Mouse (Mus musculus) myocyte (in vitro differentiated cells): ENCODE measurements at regions not wholly inside any gene's neighbourhood (a gene's known extent, or its start where the extent isn't known, plus 50 kb on each side); places are given as distances from the start of the nearest gene placed in this dataset.

Experiments
- H3K27me3 ChIP-seq: one replicate; pipeline ENCODE4 v1.6.1; 2011; ENCODE audit not compliant: control insufficient read depth, insufficient read depth, insufficient read length
- H3K36me3 ChIP-seq: one replicate; pipeline ENCODE4 v1.6.1; 2011; ENCODE audit not compliant: control insufficient read depth, insufficient read depth
- H3K4me2 ChIP-seq: one replicate; pipeline ENCODE4 v1.6.1; 2011; ENCODE audit warnings: low read depth, control low read depth
- H3K4me3 ChIP-seq: one replicate; pipeline ENCODE4 v1.5.1; 2011; ENCODE audit warnings: mild to moderate bottlenecking, control low read depth, moderate library complexity
- H3K79me2 ChIP-seq: one replicate; pipeline ENCODE4 v1.6.1; 2011; ENCODE audit not compliant: control insufficient read depth, insufficient read depth
- H3ac ChIP-seq: one replicate; pipeline ENCODE4 v1.6.1; 2011; ENCODE audit not compliant: control insufficient read depth, insufficient read length
- CEBPB ChIP-seq: IDR thresholded peaks from 2 replicates; pipeline ENCODE4 v1.6.1; 2011; ENCODE audit warnings: mild to moderate bottlenecking, moderate library complexity; ENCODE audit not compliant: poor library complexity, insufficient read depth, severe bottlenecking
- E2F4 ChIP-seq: IDR thresholded peaks from one replicate; pipeline ENCODE4 v1.6.1; 2011; ENCODE audit warnings: mild to moderate bottlenecking, control low read depth, moderate library complexity; ENCODE audit not compliant: insufficient read depth
- MAX ChIP-seq: IDR thresholded peaks from one replicate; pipeline ENCODE4 v1.6.1; 2011; ENCODE audit warnings: low read depth, mild to moderate bottlenecking, control low read depth
- MYOD1 ChIP-seq, 3 experiments: IDR thresholded peaks; one replicate each; pipeline ENCODE4 v1.6.1; 2011; ENCODE audit warnings: control low read depth in 2 of 3, low read depth in 2 of 3, mild to moderate bottlenecking in 2 of 3, moderate library complexity in 1 of 3; ENCODE audit not compliant: insufficient read length in 2 of 3, control insufficient read depth in 1 of 3
- MYOG ChIP-seq, 3 experiments: IDR thresholded peaks; one replicate each; pipeline ENCODE4 v1.6.1; 2011; ENCODE audit warnings: control low read depth in 2 of 3, low read depth in 2 of 3, mild to moderate bottlenecking in 2 of 3; ENCODE audit not compliant: insufficient read length in 2 of 3, control insufficient read depth in 1 of 3, insufficient read depth in 1 of 3
- POLR2A ChIP-seq: IDR thresholded peaks from one replicate; pipeline ENCODE4 v1.6.1; 2011; ENCODE audit warnings: low read depth, mild to moderate bottlenecking, control low read depth, moderate library complexity; ENCODE audit not compliant: insufficient read length
- POLR2AphosphoS2 ChIP-seq: IDR thresholded peaks from one replicate; pipeline ENCODE4 v1.6.1; 2011; ENCODE audit warnings: low read depth, control low read depth; ENCODE audit not compliant: insufficient read length
- REST ChIP-seq: IDR thresholded peaks from one replicate; pipeline ENCODE4 v1.6.1; 2011; ENCODE audit warnings: mild to moderate bottlenecking, control low read depth, moderate library complexity; ENCODE audit not compliant: insufficient read depth, insufficient read length
- SRF ChIP-seq: IDR thresholded peaks from one replicate; pipeline ENCODE4 v1.6.1; 2011; ENCODE audit warnings: low read depth; ENCODE audit not compliant: control insufficient read depth, insufficient read length
- TCF12 ChIP-seq: IDR thresholded peaks from one replicate; pipeline ENCODE4 v1.6.1; 2011; ENCODE audit warnings: mild to moderate bottlenecking, control low read depth; ENCODE audit not compliant: poor library complexity, insufficient read depth, severe bottlenecking
- TCF3 ChIP-seq: IDR thresholded peaks from one replicate; pipeline ENCODE4 v1.6.1; 2011; ENCODE audit warnings: low read depth, control low read depth; ENCODE audit not compliant: insufficient read length
- USF1 ChIP-seq: IDR thresholded peaks from one replicate; pipeline ENCODE4 v1.6.1; 2011; ENCODE audit warnings: low read depth, mild to moderate bottlenecking, control low read depth, moderate library complexity

DNA sequence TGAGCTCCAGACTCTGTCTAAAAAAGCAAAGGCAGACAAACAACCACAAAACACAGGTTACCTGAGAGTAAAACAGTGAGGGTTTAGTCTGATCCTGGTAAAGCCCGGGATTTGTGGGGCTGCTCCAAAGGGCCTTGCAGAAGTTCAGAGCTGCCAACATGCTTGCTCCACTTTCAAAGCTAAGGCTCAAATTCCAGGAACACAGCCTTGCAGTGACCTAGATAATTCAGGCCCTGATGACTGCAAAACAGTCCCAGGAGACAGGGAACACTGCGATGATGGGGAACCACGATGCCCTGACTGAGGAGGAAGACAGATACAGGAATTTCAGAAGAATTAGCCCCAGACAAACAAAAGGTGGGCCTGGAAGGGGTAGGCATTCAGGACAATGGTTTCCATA is 250.0 kb downstream of the Cdh26 start:
- Histone ChIP-seq H3K27me3 (no peaks in the 10 kb centered on the region), H3K4me3 (no peak overlapping the region), H3K79me2 (no peaks in the 10 kb centered on the region), H3ac (no peak overlapping the region), H3K36me3 (no peaks in the 10 kb centered on the region), H3K4me2 (no peak overlapping the region)
- TF ChIP-seq POLR2A (no peak), REST (no peak), CEBPB (no peak), TCF12 (no peak), SRF (no peak), POLR2AphosphoS2 (no peak), MYOG (IDR thresholded peaks at IDR 0.05; ENCODE audit: control insufficient read depth in 1 of 3, insufficient read depth in 1 of 3, insufficient read length in 2 of 3, low read depth in 2 of 3) (no peak), TCF3 (no peak), MAX (no peak), USF1 (no peak), MYOD1 (IDR thresholded peaks at IDR 0.05; ENCODE audit: control insufficient read depth in 1 of 3, insufficient read length in 2 of 3, low read depth in 2 of 3) (no peak), E2F4 (no peak)

DNA sequence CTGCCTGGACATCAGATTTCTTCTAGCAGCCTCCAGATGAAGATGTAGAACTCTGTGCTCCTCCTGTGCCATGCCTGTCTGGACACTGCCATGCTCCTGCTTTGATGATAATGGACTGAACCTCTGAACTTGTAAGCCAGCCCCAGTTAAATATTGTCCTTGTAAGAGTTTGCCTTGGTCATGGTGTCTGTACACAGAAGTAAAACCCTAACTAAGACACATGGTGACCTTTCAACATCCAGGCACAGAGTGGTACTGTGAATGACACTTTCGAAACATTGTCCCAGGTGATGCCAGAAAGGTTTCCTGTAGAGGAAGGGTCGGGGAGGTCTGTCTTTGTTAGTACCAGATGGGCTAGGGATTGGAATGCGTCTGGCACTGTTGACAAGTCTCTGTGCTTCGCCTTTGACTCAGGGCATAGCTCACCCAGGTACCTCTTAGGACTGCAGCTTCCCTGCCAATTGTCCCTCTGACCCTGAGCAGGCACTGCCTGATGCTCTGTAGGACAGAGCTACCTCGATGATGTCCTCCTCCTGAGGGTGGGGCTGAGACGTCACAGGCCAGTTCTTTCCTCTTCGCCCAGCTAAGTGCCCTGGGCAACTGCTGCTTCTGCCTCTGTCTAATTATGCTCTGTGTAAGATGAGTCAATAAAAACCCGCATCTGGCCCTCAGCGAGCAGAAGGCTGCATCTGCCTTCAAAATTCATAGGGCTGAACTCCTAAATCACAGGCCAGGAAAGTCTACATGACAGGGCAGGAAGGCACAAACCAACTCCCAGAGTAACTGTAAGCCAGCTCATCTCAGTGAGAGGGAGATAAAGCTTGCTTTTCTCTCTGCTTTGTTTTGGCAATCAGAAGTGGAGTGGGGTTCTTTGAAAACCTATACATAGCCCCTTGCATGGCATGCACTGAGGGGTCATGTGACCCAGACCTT is 254.0 kb downstream of the Cdh26 start:
- TF ChIP-seq USF1 = no peak
- TF ChIP-seq MYOG (IDR thresholded peaks at IDR 0.05; ENCODE audit: control insufficient read depth in 1 of 3, insufficient read depth in 1 of 3, insufficient read length in 2 of 3, low read depth in 2 of 3) = no peak
- TF ChIP-seq E2F4 = no peak
- TF ChIP-seq TCF12 = no peak
- no peak for TF ChIP-seq POLR2AphosphoS2
- no peak for TF ChIP-seq TCF3
- no peak for TF ChIP-seq MAX
- no peak for TF ChIP-seq MYOD1 (IDR thresholded peaks at IDR 0.05; ENCODE audit: control insufficient read depth in 1 of 3, insufficient read length in 2 of 3, low read depth in 2 of 3)
- TF ChIP-seq SRF = no peak
- no peak for TF ChIP-seq REST
- no peak for TF ChIP-seq POLR2A
- no peak for TF ChIP-seq CEBPB
- Histone ChIP-seq H3K4me3 (no peak overlapping the region), H3K79me2 (no peaks in the 10 kb centered on the region), H3K36me3 (no peaks in the 10 kb centered on the region), H3K27me3 (no peaks in the 10 kb centered on the region), H3K4me2 (no peak overlapping the region), H3ac (no peak overlapping the region)

DNA sequence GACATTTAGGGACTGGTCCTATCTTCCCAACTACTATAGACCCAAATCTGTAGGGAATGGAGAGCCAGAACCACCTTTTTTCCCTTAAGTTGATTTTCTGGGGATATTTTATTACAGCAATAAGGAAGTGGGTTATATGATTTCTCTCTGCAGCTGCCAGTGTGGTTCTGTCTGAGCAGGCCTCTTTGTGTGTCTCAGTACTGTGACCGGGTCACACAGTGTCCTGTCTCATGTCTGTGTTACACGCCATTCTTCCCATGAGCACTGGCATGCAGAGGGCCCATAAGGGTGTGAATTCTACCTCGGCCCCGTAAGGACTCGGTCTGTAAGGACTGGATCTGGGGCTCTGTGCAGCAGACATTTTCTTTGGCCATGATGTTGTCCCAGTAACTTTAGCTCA is 254.9 kb downstream of the Cdh26 start:
- TF ChIP-seq USF1 (no peak), TCF12 (no peak), SRF (no peak), MYOG (IDR thresholded peaks at IDR 0.05; ENCODE audit: control insufficient read depth in 1 of 3, insufficient read depth in 1 of 3, insufficient read length in 2 of 3, low read depth in 2 of 3) (no peak), POLR2A (no peak), CEBPB (no peak), POLR2AphosphoS2 (no peak), E2F4 (no peak), MYOD1 (IDR thresholded peaks at IDR 0.05; ENCODE audit: control insufficient read depth in 1 of 3, insufficient read length in 2 of 3, low read depth in 2 of 3) (no peak), REST (no peak), MAX (no peak)
- H3ac ChIP-seq = no peak overlapping the region
- H3K36me3 ChIP-seq = no peaks in the 10 kb centered on the region
- no peaks in the 10 kb centered on the region for H3K79me2 ChIP-seq
- no peak overlapping the region for H3K4me3 ChIP-seq
- H3K27me3 ChIP-seq = no peaks in the 10 kb centered on the region
- no peak overlapping the region for H3K4me2 ChIP-seq

DNA sequence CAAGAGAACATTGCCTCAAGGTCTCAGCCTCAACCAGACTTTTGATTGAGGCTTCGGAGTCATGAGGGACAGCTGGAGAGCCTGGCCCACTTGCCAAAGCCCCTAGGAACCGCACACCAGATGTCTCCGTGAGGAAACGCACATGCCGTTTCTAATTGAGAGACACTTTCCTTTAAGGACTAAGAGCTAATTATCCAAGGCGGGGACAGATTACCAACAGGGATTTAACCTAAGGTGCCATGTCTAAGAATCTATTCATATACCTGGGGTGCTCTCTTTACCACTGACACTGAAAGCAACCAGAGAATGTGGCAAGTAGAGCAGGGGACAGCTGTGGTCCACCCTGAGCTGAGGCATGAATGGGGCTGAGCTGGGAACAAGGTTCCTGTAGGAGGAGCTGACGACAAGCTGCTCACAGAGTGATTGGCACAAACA is 255.9 kb downstream of the Cdh26 start:
- no peaks in the 10 kb centered on the region for H3K79me2 ChIP-seq
- no peak overlapping the region for H3ac ChIP-seq
- TF ChIP-seq MYOG (IDR thresholded peaks at IDR 0.05; ENCODE audit: control insufficient read depth in 1 of 3, insufficient read depth in 1 of 3, insufficient read length in 2 of 3, low read depth in 2 of 3) (no peak), POLR2A (no peak), POLR2AphosphoS2 (no peak), REST (no peak), SRF (no peak), E2F4 (no peak), USF1 (no peak), TCF3 (no peak), CEBPB (no peak), MYOD1 (IDR thresholded peaks at IDR 0.05; ENCODE audit: control insufficient read depth in 1 of 3, insufficient read length in 2 of 3, low read depth in 2 of 3) (no peak), MAX (no peak), TCF12 (no peak)
- H3K36me3 ChIP-seq = no peaks in the 10 kb centered on the region
- H3K4me2 ChIP-seq = no peak overlapping the region
- no peaks in the 10 kb centered on the region for H3K27me3 ChIP-seq
- no peak overlapping the region for H3K4me3 ChIP-seq
